Mouse (Mus musculus) heart, embryonic 12.5 days (tissue): ENCODE results near the gene Ctnnd1. TPM values are rescaled to one million over a fixed set of nuclear protein-coding genes. Genes with fewer than 3 reads are reported as not detected.

ENCODE experiments used
- ATAC-seq: fragments of 200-750 bp; cut with Nextera tagmentation; 2 replicates; pipeline ENCODE4 v1.8.0; 2017; ENCODE audit warnings: moderate TSS enrichment, moderate library complexity; ENCODE audit not compliant: insufficient number of reproducible peaks, low FRiP score
- H3K27ac ChIP-seq: fragments of 300-500 bp; sonication (generic); 2 replicates; pipeline ENCODE4 v1.5.1; 2016; ENCODE audit warnings: mild to moderate bottlenecking, moderate library complexity; ENCODE audit not compliant: poor library complexity, severe bottlenecking
- H3K27me3 ChIP-seq: fragments of 300-500 bp; sonication (generic); replicated peaks from 2 replicates; pipeline ENCODE4 v1.6.1; 2016; ENCODE audit warnings: mild to moderate bottlenecking, moderate library complexity
- H3K36me3 ChIP-seq: fragments of 300-500 bp; sonication (generic); 2 replicates; pipeline ENCODE4 v1.6.1; 2016; ENCODE audit warnings: mild to moderate bottlenecking, moderate library complexity
- H3K4me1 ChIP-seq: fragments of 300-500 bp; sonication (generic); replicated peaks from 2 replicates; pipeline ENCODE4 v1.6.1; 2016; ENCODE audit warnings: mild to moderate bottlenecking
- H3K4me2 ChIP-seq: fragments of 300-500 bp; sonication (generic); 2 replicates; pipeline ENCODE4 v1.6.1; 2016; ENCODE audit warnings: mild to moderate bottlenecking, moderate library complexity
- H3K4me3 ChIP-seq: fragments of 300-500 bp; sonication (generic); 2 replicates; pipeline ENCODE4 v1.5.1; 2016; ENCODE audit warnings: mild to moderate bottlenecking
- H3K9ac ChIP-seq: fragments of 300-500 bp; sonication (generic); 2 replicates; pipeline ENCODE4 v1.6.1; 2016; ENCODE audit warnings: mild to moderate bottlenecking, moderate library complexity
- H3K9me3 ChIP-seq: fragments of 300-500 bp; sonication (generic); replicated peaks from 2 replicates; pipeline ENCODE4 v1.6.1; 2016; ENCODE audit warnings: mild to moderate bottlenecking, moderate library complexity
- WGBS: fragments of 180-500 bp; shearing (Covaris S2); methylation state at CpG from one replicate; pipeline ENCODE4 v1.1.7; 2016; 5-methylcytosine and 5-hydroxymethylcytosine counted together
- polyA plus RNA-seq: library from polyadenylated mRNA; unstranded; fragments of >200 nt; fragmentation: Nextera tagmentation; extraction: Ambion mirVana; gene quantifications from 2 replicates; pipeline ENCODE4 v1.2.1, GENCODE M21; 2016

Gene Ctnnd1
- polyA plus RNA-seq, 1 experiment from 2014 or later: 105 TPM

- Histone ChIP-seq H3K9me3 (no peaks in the 10 kb centered on the region), H3K36me3 (peaks cover 10% of the 10 kb centered on the region), H3K27ac (peak overlapping the region; percentile 51; the same call in 1 of the 2 replicates), H3K4me2 (peak overlapping the region; percentile 29; the same call in 1 of the 2 replicates), H3K27me3 (no peaks in the 10 kb centered on the region), H3K4me1 (peaks cover 45% of the 10 kb centered on the region), H3K4me3 (no peak overlapping the region), H3K9ac (no peak overlapping the region)
- no peak for ATAC-seq
- 57% methylated on average over 1 of the region's 1 CpGs for WGBS
Observed at GRCm38 (mm10) chr2:84646138-84646537, 4.4 kb downstream of the Ctnnd1 start.

GRCm38 (mm10) chr2:84640833-84641232, 9.7 kb downstream of the Ctnnd1 start:
- Histone ChIP-seq H3K4me3 (no peak overlapping the region), H3K9me3 (no peaks in the 10 kb centered on the region), H3K36me3 (peaks cover 12% of the 10 kb centered on the region), H3K27me3 (no peaks in the 10 kb centered on the region), H3K4me2 (no peak overlapping the region), H3K9ac (no peak overlapping the region), H3K4me1 (peaks cover 70% of the 10 kb centered on the region), H3K27ac (no peak overlapping the region)
- ATAC-seq: no peak

- 33% methylated on average over 5 of the region's 5 CpGs for WGBS
- peaks cover 82% of the 10 kb centered on the region for H3K4me1 ChIP-seq
Observed at GRCm38 (mm10) chr2:84638428-84639220, 11.9 kb downstream of the Ctnnd1 start.

GRCm38 (mm10) chr2:84637452-84638165, 13.0 kb downstream of the Ctnnd1 start:
- Histone ChIP-seq H3K27me3 (no peaks in the 10 kb centered on the region), H3K36me3 (peaks cover 11% of the 10 kb centered on the region), H3K9me3 (no peaks in the 10 kb centered on the region), H3K27ac (peak overlapping the region; percentile 100), H3K4me2 (peak overlapping the region; percentile 62), H3K4me3 (peak overlapping the region; percentile 21), H3K4me1 (peaks cover 83% of the 10 kb centered on the region), H3K9ac (peak overlapping the region; percentile 48; the same call in 1 of the 2 replicates)
- no peak for ATAC-seq
- WGBS: 20% methylated on average over 7 of the region's 7 CpGs

More at GRCm38 (mm10) chr2:84638428-84639220, 11.9 kb downstream of the Ctnnd1 start:
- Histone ChIP-seq H3K27ac (peak overlapping the region; percentile 100), H3K36me3 (peaks cover 11% of the 10 kb centered on the region), H3K4me3 (no peak overlapping the region), H3K4me2 (peak overlapping the region; percentile 62), H3K9ac (peak overlapping the region; percentile 48; the same call in 1 of the 2 replicates), H3K9me3 (no peaks in the 10 kb centered on the region), H3K27me3 (no peaks in the 10 kb centered on the region)
- ATAC-seq: no peak

- H3K9me3 ChIP-seq: no peaks in the 10 kb centered on the region
- ATAC-seq: 0 out of 2 replicates have a peak, but pooled peaks have one; percentile 12
- H3K4me3 ChIP-seq: peak overlapping the region; percentile 34
- peak overlapping the region; percentile 72 for H3K4me2 ChIP-seq
- no peaks in the 10 kb centered on the region for H3K27me3 ChIP-seq
- peaks cover 3% of the 10 kb centered on the region; the same call in 1 of the 2 replicates for H3K36me3 ChIP-seq
- H3K27ac ChIP-seq: peak overlapping the region; percentile 100
- H3K9ac ChIP-seq: peak overlapping the region; percentile 61
- H3K4me1 ChIP-seq: peaks cover 86% of the 10 kb centered on the region
- WGBS: 15% methylated on average over 8 of the region's 8 CpGs
Observed at GRCm38 (mm10) chr2:84636231-84636741, 14.3 kb downstream of the Ctnnd1 start.

GRCm38 (mm10) chr2:84635611-84636010, 15.0 kb downstream of the Ctnnd1 start:
- H3K4me1 ChIP-seq: peaks cover 81% of the 10 kb centered on the region
- H3K4me2 ChIP-seq: peak overlapping the region; percentile 72
- H3K27me3 ChIP-seq: no peaks in the 10 kb centered on the region
- peak overlapping the region; percentile 34; the same call in 1 of the 2 replicates for H3K4me3 ChIP-seq
- peak overlapping the region; percentile 100 for H3K27ac ChIP-seq
- no peaks in the 10 kb centered on the region for H3K9me3 ChIP-seq
- H3K36me3 ChIP-seq: 0 out of 2 replicates have a peak, but pooled peaks cover 3% of the 10 kb centered on the region
- 2% methylated on average over 2 of the region's 2 CpGs for WGBS
- ATAC-seq: peak; percentile 90
- peak overlapping the region; percentile 78; the same call in 1 of the 2 replicates for H3K9ac ChIP-seq

- peaks cover 76% of the 10 kb centered on the region for H3K4me1 ChIP-seq
- H3K27ac ChIP-seq: peak overlapping the region; percentile 100
- no peak for ATAC-seq
- H3K36me3 ChIP-seq: peaks cover 2% of the 10 kb centered on the region; the same call in 1 of the 2 replicates
- no peaks in the 10 kb centered on the region for H3K27me3 ChIP-seq
- peak overlapping the region; percentile 78 for H3K9ac ChIP-seq
- peak overlapping the region; percentile 34 for H3K4me3 ChIP-seq
- H3K4me2 ChIP-seq: peak overlapping the region; percentile 72
- H3K9me3 ChIP-seq: no peaks in the 10 kb centered on the region
- 10% methylated on average over 4 of the region's 4 CpGs for WGBS
Observed at GRCm38 (mm10) chr2:84634934-84635482, 15.6 kb downstream of the Ctnnd1 start.

GRCm38 (mm10) chr2:84634006-84634405, 16.6 kb downstream of the Ctnnd1 start:
- H3K9me3 ChIP-seq: no peaks in the 10 kb centered on the region
- 0 out of 2 replicates have a peak, but pooled peaks have one; percentile 16 for ATAC-seq
- H3K27me3 ChIP-seq: no peaks in the 10 kb centered on the region
- peak overlapping the region; percentile 78 for H3K9ac ChIP-seq
- WGBS: 34% methylated on average over 4 of the region's 4 CpGs
- peaks cover 71% of the 10 kb centered on the region for H3K4me1 ChIP-seq
- H3K27ac ChIP-seq: peak overlapping the region; percentile 100
- H3K4me3 ChIP-seq: peak overlapping the region; percentile 19
- peaks cover 6% of the 10 kb centered on the region for H3K36me3 ChIP-seq
- peak overlapping the region; percentile 72 for H3K4me2 ChIP-seq

- Histone ChIP-seq H3K36me3 (peaks cover 7% of the 10 kb centered on the region), H3K4me1 (peaks cover 66% of the 10 kb centered on the region), H3K27ac (peak overlapping the region; percentile 100), H3K4me3 (peak overlapping the region; percentile 20; the same call in 1 of the 2 replicates), H3K9me3 (no peaks in the 10 kb centered on the region), H3K9ac (peak overlapping the region; percentile 55), H3K27me3 (no peaks in the 10 kb centered on the region), H3K4me2 (peak overlapping the region; percentile 68)
- 0% methylated on average over 3 of the region's 3 CpGs for WGBS
- peak; percentile 29; the same call in 1 of the 2 replicates for ATAC-seq
Observed at GRCm38 (mm10) chr2:84632999-84633398, 17.6 kb downstream of the Ctnnd1 start.

GRCm38 (mm10) chr2:84632001-84632400, 18.6 kb downstream of the Ctnnd1 start:
- Histone ChIP-seq H3K36me3 (peaks cover 7% of the 10 kb centered on the region), H3K27me3 (no peaks in the 10 kb centered on the region), H3K4me1 (peaks cover 62% of the 10 kb centered on the region), H3K4me3 (no peak overlapping the region), H3K4me2 (peak overlapping the region; percentile 68; the same call in 1 of the 2 replicates), H3K9me3 (no peaks in the 10 kb centered on the region), H3K9ac (no peak overlapping the region; the same call in 1 of the 2 replicates), H3K27ac (peak overlapping the region; percentile 100)
- WGBS: 88% methylated on average over 1 of the region's 1 CpGs
- no peak for ATAC-seq
